Mouse (Mus musculus) G1E (cell line): ENCODE data around the gene Pla2g16.

Experiments
- CTCF ChIP-seq: IDR thresholded peaks from 2 replicates; pipeline ENCODE4 v1.5.1; 2012; ENCODE audit warnings: low read depth, low read length, inconsistent platforms, mixed read lengths
- GATA1 ChIP-seq: IDR thresholded peaks from 2 replicates; pipeline ENCODE4 v1.6.1; 2012; ENCODE audit warnings: borderline replicate concordance, low read length, inconsistent platforms, mixed read lengths
- GATA2 ChIP-seq: IDR thresholded peaks from 2 replicates; pipeline ENCODE4 v1.6.1; 2012; ENCODE audit warnings: low read depth, low read length, inconsistent platforms, borderline replicate concordance
- POLR2AphosphoS5 ChIP-seq: IDR thresholded peaks from 2 replicates; pipeline ENCODE4 v1.6.1; 2012; ENCODE audit warnings: low read depth, low read length, inconsistent platforms; ENCODE audit not compliant: insufficient replicate concordance
- TAL1 ChIP-seq: conservative IDR thresholded peaks from 2 replicates; pipeline ENCODE4 v1.6.1; 2012; ENCODE audit warnings: low read depth, low read length, inconsistent platforms, mixed read lengths

- TF ChIP-seq CTCF = no peak
- TF ChIP-seq GATA1 = no peak
- no peak for TF ChIP-seq POLR2AphosphoS5
- TF ChIP-seq TAL1 = no peak
- no peak for TF ChIP-seq GATA2
These were observed 32.4 kb upstream of the Pla2g16 start for GRCm38 (mm10) chr19:7524879-7525278.
